Mouse (Mus musculus): ENCODE measurements at regions not wholly inside any gene's neighbourhood (a gene's known extent, or its start where the extent isn't known, plus 50 kb on each side); places are given as distances from the start of the nearest gene placed in this dataset.

DNA sequence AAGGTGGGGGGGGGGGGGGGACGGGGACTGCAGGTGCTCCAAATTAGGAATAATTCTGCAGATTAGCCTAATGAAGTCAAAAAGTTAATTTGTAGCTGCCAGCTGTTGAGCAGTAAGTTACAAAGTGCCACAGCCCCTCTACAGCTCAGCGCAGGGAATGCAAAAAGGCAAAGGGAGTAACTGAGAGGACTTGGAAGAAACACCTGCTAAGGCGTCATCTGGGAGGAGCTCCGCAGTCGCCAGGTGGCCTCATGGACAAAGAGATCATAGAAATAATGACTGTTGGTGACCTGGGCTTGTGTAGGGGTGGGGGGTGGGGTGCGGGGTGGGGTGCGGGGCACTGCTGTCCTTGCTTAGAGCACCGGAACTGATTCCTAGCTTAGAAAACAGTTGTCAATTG lies 1147.1 kb downstream of the Poteg start:
- no peak for ATAC-seq (ENCODE audit: insufficient number of reproducible peaks, insufficient read depth, low FRiP score, low TSS enrichment, low read depth)
- WGBS = 35% methylated on average over 7 of the region's 8 CpGs
- H3K4me2 ChIP-seq = no peak overlapping the region

DNA sequence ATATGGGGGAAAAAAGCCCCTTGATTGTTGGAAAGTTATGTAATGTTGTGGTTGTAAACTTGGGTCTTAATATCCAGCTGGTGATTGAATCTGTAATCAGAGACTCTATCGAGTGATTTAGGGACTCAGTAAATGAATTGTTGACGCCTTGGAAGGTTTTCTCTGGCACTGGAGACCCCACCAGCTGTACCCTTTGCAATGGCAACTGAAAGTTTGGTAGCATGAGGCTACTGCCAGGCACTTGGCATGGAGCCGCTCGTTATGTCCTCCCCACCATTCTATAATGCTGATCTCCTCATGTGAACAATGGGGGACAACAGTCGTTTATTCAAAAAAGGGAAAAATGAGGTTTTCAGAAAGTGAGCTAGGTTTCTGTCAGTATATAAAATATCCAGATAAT lies 1148.4 kb downstream of the Poteg start:
- WGBS = 90% methylated on average over 5 of the region's 5 CpGs
- Histone ChIP-seq H3K9ac (no peak overlapping the region), H3K4me3 (no peak overlapping the region), H3K4me2 (no peak overlapping the region), H3K36me3 (no peaks in the 10 kb centered on the region), H3K4me1 (no peaks in the 10 kb centered on the region), H3K27me3 (no peaks in the 10 kb centered on the region), H3K9me3 (no peaks in the 10 kb centered on the region), H3K27ac (no peak overlapping the region)
- ATAC-seq (ENCODE audit: insufficient number of reproducible peaks, insufficient read depth, low FRiP score, low TSS enrichment, low read depth) = no peak

More for the DNA sequence above, 1147.1 kb downstream of the Poteg start:
- no peaks in the 10 kb centered on the region for H3K9me3 ChIP-seq
- no peak overlapping the region for H3K9ac ChIP-seq
- no peaks in the 10 kb centered on the region for H3K36me3 ChIP-seq
- no peaks in the 10 kb centered on the region for H3K27me3 ChIP-seq
- H3K27ac ChIP-seq = no peak overlapping the region
- no peaks in the 10 kb centered on the region for H3K4me1 ChIP-seq
- H3K4me3 ChIP-seq = no peak overlapping the region

Data from embryonic facial prominence, embryonic 13.5 days (tissue).